Mouse (Mus musculus) intestine, embryonic 15.5 days (tissue): ENCODE measurements around the gene P2ry6. TPM values are rescaled to one million over a fixed set of nuclear protein-coding genes. Genes with fewer than 3 reads are reported as not detected.

Source experiments
- ATAC-seq: fragments of 200-750 bp; cut with Nextera tagmentation; 2 replicates; pipeline ENCODE4 v1.8.0; 2017; ENCODE audit warnings: moderate TSS enrichment, moderate library complexity
- H3K27ac ChIP-seq: fragments of 300-500 bp; sonication (generic); 2 replicates; pipeline ENCODE4 v1.5.1; 2015; ENCODE audit warnings: mild to moderate bottlenecking, inconsistent platforms
- H3K27me3 ChIP-seq: fragments of 300-500 bp; sonication (generic); replicated peaks from 2 replicates; pipeline ENCODE4 v1.6.1; 2015; ENCODE audit warnings: inconsistent platforms
- H3K36me3 ChIP-seq: fragments of 300-500 bp; sonication (generic); 2 replicates; pipeline ENCODE4 v1.6.1; 2015; ENCODE audit warnings: inconsistent platforms
- H3K4me1 ChIP-seq: fragments of 300-500 bp; sonication (generic); replicated peaks from 2 replicates; pipeline ENCODE4 v1.6.1; 2015; ENCODE audit warnings: inconsistent platforms
- H3K4me2 ChIP-seq: fragments of 300-500 bp; sonication (generic); replicated peaks from 2 replicates; pipeline ENCODE4 v1.6.1; 2015; ENCODE audit warnings: mild to moderate bottlenecking, inconsistent platforms
- H3K4me3 ChIP-seq: fragments of 300-500 bp; sonication (generic); replicated peaks from 2 replicates; pipeline ENCODE4 v1.5.1; 2015; ENCODE audit warnings: inconsistent platforms
- H3K9ac ChIP-seq: fragments of 300-500 bp; sonication (generic); 2 replicates; pipeline ENCODE4 v1.6.1; 2015; ENCODE audit warnings: inconsistent platforms
- H3K9me3 ChIP-seq: fragments of 300-500 bp; sonication (generic); 2 replicates; pipeline ENCODE4 v1.6.1; 2016; ENCODE audit warnings: inconsistent platforms
- WGBS: fragments of 180-500 bp; shearing (Covaris S2); methylation state at CpG from one replicate; pipeline ENCODE4 v1.1.7; 2015; 5-methylcytosine and 5-hydroxymethylcytosine counted together
- polyA plus RNA-seq: library from polyadenylated mRNA; unstranded; fragments of >200 nt; fragmentation: Nextera tagmentation; extraction: Ambion mirVana; gene quantifications from 2 replicates; pipeline ENCODE4 v1.2.1, GENCODE M21; 2015

Gene P2ry6
- polyA plus RNA-seq, 1 experiment from 2014 or later = 10.4 TPM

- Histone ChIP-seq H3K4me2 (no peak overlapping the region), H3K27me3 (no peaks in the 10 kb centered on the region), H3K4me3 (no peak overlapping the region), H3K36me3 (no peaks in the 10 kb centered on the region), H3K9me3 (no peaks in the 10 kb centered on the region), H3K9ac (no peak overlapping the region), H3K27ac (no peak overlapping the region), H3K4me1 (peaks cover 19% of the 10 kb centered on the region)
- no peak for ATAC-seq
- 83% methylated on average over 5 of the region's 5 CpGs for WGBS
Observed at GRCm38 (mm10) chr7:100904612-100905011, 69.8 kb downstream of the P2ry6 start.

- no peaks in the 10 kb centered on the region for H3K27me3 ChIP-seq
Observed at GRCm38 (mm10) chr7:100902451-100903137, 71.9 kb downstream of the P2ry6 start.

GRCm38 (mm10) chr7:100897828-100898227 is 76.6 kb downstream of the P2ry6 start:
- Histone ChIP-seq H3K4me3 (no peak overlapping the region), H3K27ac (no peak overlapping the region), H3K4me1 (peaks cover 21% of the 10 kb centered on the region), H3K36me3 (no peaks in the 10 kb centered on the region), H3K27me3 (no peaks in the 10 kb centered on the region), H3K9me3 (no peaks in the 10 kb centered on the region), H3K4me2 (no peak overlapping the region), H3K9ac (no peak overlapping the region)
- WGBS = 81% methylated on average over 5 of the region's 5 CpGs
- ATAC-seq = no peak

More at GRCm38 (mm10) chr7:100902451-100903137, 71.9 kb downstream of the P2ry6 start:
- WGBS = 79% methylated on average over 9 of the region's 9 CpGs
- no peak overlapping the region for H3K27ac ChIP-seq
- no peaks in the 10 kb centered on the region for H3K9me3 ChIP-seq
- peaks cover 2% of the 10 kb centered on the region; the same call in 1 of the 2 replicates for H3K4me1 ChIP-seq
- no peaks in the 10 kb centered on the region for H3K36me3 ChIP-seq
- no peak for ATAC-seq
- H3K9ac ChIP-seq = no peak overlapping the region
- H3K4me3 ChIP-seq = no peak overlapping the region
- no peak overlapping the region for H3K4me2 ChIP-seq

GRCm38 (mm10) chr7:100894833-100895226 is 79.6 kb downstream of the P2ry6 start:
- Histone ChIP-seq H3K27ac (no peak overlapping the region), H3K27me3 (no peaks in the 10 kb centered on the region), H3K4me1 (peaks cover 21% of the 10 kb centered on the region), H3K9me3 (no peaks in the 10 kb centered on the region), H3K36me3 (peaks cover 4% of the 10 kb centered on the region; the same call in 1 of the 2 replicates), H3K9ac (peak overlapping the region; percentile 61), H3K4me2 (peak overlapping the region; percentile 95), H3K4me3 (peak overlapping the region; percentile 51)
- 12% methylated on average over 12 of the region's 12 CpGs for WGBS
- peak; percentile 26 for ATAC-seq

- no peaks in the 10 kb centered on the region for H3K27me3 ChIP-seq
- peak; percentile 62 for ATAC-seq
- WGBS = 5% methylated on average over 42 of the region's 53 CpGs
- peak overlapping the region; percentile 51 for H3K4me3 ChIP-seq
- peaks cover 21% of the 10 kb centered on the region for H3K4me1 ChIP-seq
- peak overlapping the region; percentile 61 for H3K9ac ChIP-seq
- H3K9me3 ChIP-seq = no peaks in the 10 kb centered on the region
- peak overlapping the region; percentile 95 for H3K4me2 ChIP-seq
- peaks cover 9% of the 10 kb centered on the region; the same call in 1 of the 2 replicates for H3K36me3 ChIP-seq
- H3K27ac ChIP-seq = no peak overlapping the region
Observed at GRCm38 (mm10) chr7:100894057-100894832, 80.2 kb downstream of the P2ry6 start.

GRCm38 (mm10) chr7:100893249-100894056 is 81.0 kb downstream of the P2ry6 start:
- Histone ChIP-seq H3K4me2 (peak overlapping the region; percentile 95), H3K4me1 (peaks cover 21% of the 10 kb centered on the region), H3K9ac (peak overlapping the region; percentile 10; the same call in 1 of the 2 replicates), H3K4me3 (no peak overlapping the region), H3K27ac (no peak overlapping the region), H3K27me3 (no peaks in the 10 kb centered on the region), H3K9me3 (no peaks in the 10 kb centered on the region), H3K36me3 (peaks cover 9% of the 10 kb centered on the region; the same call in 1 of the 2 replicates)
- no peak for ATAC-seq
- 70% methylated on average over 20 of the region's 20 CpGs for WGBS

Other genes starting within 250 kb of the P2ry6 start
- 2.6 and 3.5 TPM in 2 replicates for gene Relt, start 111.2 kb downstream of the P2ry6 start, polyA plus RNA-seq
- gene Arhgef17, start 42.5 kb downstream of the P2ry6 start, polyA plus RNA-seq = 5.0 and 6.0 TPM in 2 replicates
- 2.7 TPM in 2 replicates for gene P2ry2, start 38.2 kb upstream of the P2ry6 start, polyA plus RNA-seq
- gene Fchsd2, start 118.2 kb upstream of the P2ry6 start, polyA plus RNA-seq = 20.3 and 21.0 TPM in 2 replicates